Mouse (Mus musculus) brain, embryonic 14.5 days (tissue): Measurements from ENCODE around the gene Daglb. TPM values are rescaled to one million over a fixed set of nuclear protein-coding genes. Genes with fewer than 3 reads are reported as not detected.
A peak's percentile ranks its signal among the peaks of the same experiment; 100 is the strongest.

Source experiments
- DNase-seq: peaks from one replicate; pipeline ENCODE4 v3.0.0-alpha.2; 2011; ENCODE audit warnings: low read depth
- CTCF ChIP-seq: fragments of 200-500 bp; IDR thresholded peaks from 2 replicates; pipeline ENCODE4 v1.5.1; 2012; ENCODE audit warnings: inconsistent platforms, mild to moderate bottlenecking, moderate library complexity, borderline replicate concordance; ENCODE audit not compliant: insufficient read depth, insufficient read length; ENCODE audit errors: extremely low read depth
- POLR2A ChIP-seq: fragments of 200-500 bp; IDR thresholded peaks from 2 replicates; pipeline ENCODE4 v1.6.1; 2012; ENCODE audit warnings: mild to moderate bottlenecking, inconsistent platforms, borderline replicate concordance; ENCODE audit not compliant: poor library complexity, insufficient read depth, insufficient read length, severe bottlenecking; ENCODE audit errors: extremely low read depth
- polyA plus RNA-seq: library from polyadenylated mRNA; depleted of rRNA; stranded (reverse); fragments of >200 nt; gene quantifications from 2 replicates; pipeline ENCODE4 v1.2.3, GENCODE M21; 2012; rRNA removed

The Daglb gene
- polyA plus RNA-seq, 1 experiment, result 16.4 TPM

GRCm38 (mm10) chr5:143552911-143553310, 88.5 kb downstream of the Daglb start:
- DNase-seq, result peak; percentile 45
- TF ChIP-seq POLR2A (no peak), CTCF (no peak)

DNA sequence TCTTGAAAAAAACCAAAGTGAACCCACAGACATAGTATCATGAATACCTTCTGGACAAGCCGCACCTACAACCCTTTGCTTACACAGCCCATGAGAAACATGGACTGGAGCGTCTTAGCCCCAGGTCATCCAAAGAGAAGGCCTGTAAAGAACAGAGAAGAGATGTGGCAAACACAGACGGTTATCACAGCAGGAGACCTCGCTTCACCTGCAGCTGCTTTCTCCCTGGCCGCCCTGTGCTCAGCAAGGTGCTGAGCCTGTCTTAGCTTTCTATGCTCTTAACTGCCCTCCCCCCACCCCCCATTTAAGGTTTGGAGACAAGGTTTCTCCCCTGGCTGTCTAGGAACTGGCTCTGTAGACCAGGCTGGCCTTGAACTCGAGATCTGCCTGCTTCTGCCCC, 90.8 kb downstream of the Daglb start:
- no peak for DNase-seq
- TF ChIP-seq CTCF, result no peak
- no peak for TF ChIP-seq POLR2A

Other genes with a start within 250 kb of the Daglb start
- gene Spdye4a, start 237.7 kb upstream of the Daglb start, polyA plus RNA-seq, result not detected in 2 replicates
- 32.3 and 34.8 TPM in 2 replicates for gene Zfp12, start 229.4 kb upstream of the Daglb start, polyA plus RNA-seq
- gene Zfp316, start 194.6 kb upstream of the Daglb start, polyA plus RNA-seq, result 19.4 and 31.7 TPM in 2 replicates
- 1.9 and 3.8 TPM in 2 replicates for gene Zfp853, start 171.0 kb upstream of the Daglb start, polyA plus RNA-seq
- 33.1 and 33.9 TPM in 2 replicates for gene E130309D02Rik, start 149.2 kb upstream of the Daglb start, polyA plus RNA-seq
- gene Zdhhc4, start 135.3 kb upstream of the Daglb start, polyA plus RNA-seq, result 70.3 and 76.3 TPM in 2 replicates
- 1.4 and 1.9 TPM in 2 replicates for gene Grid2ip, start 107.2 kb upstream of the Daglb start, polyA plus RNA-seq
- gene Kdelr2, start 60.7 kb upstream of the Daglb start, polyA plus RNA-seq, result 58.0 and 68.0 TPM in 2 replicates
- 447 and 498 TPM in 2 replicates for gene Rac1, start 63.5 kb downstream of the Daglb start, polyA plus RNA-seq
- gene Cyth3, start 157.9 kb downstream of the Daglb start, polyA plus RNA-seq, result 30.0 and 35.3 TPM in 2 replicates